Mouse (Mus musculus): Measurements from ENCODE around the gene Glyr1.

DNA sequence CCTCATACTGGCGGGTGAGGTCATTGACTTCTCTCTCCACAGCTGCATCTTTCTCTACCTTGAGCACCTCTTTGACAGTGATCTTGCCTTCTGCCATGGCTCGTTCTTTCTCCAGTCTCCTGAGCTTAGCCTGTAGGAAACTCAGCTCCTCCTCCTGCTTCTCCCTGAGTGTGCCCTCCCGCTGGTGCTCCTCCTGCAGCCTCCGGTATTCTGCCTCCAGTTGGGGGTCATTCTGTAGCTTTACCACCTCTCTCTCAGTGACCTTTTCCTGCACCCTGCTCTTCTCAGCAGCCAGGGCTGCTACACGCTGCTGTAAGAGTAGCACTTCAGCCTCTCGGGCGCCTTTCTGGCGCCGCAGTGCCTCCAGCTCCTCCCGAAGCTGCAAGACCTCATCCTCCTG is 39.4 kb upstream of the Glyr1 start:
- TF ChIP-seq POLR2A (IDR thresholded peaks at IDR 0.05; ENCODE audit: low read depth, low read length) (no peak), CTCF (conservative IDR thresholded peaks at IDR 0.05; ENCODE audit: insufficient read depth, insufficient read length, low read depth, low read length) (no peak)

All from kidney, adult 2 months (tissue).